Mouse (Mus musculus) layer of hippocampus, postnatal 10 days (tissue): Measurements from ENCODE around the gene Pcsk6. TPM values are rescaled to one million over a fixed set of nuclear protein-coding genes. Genes with fewer than 3 reads are reported as not detected.

Source experiments
- DNase-seq, 2 experiments: peaks; one replicate each; pipeline ENCODE4 v3.0.0; 2021; ENCODE audit warnings: low spot score in 2 of 2
- total RNA-seq, 2 experiments: library from RNA; stranded (reverse); gene quantifications; 2 replicates each; pipeline ENCODE4 v1.2.3; 2021

The Pcsk6 gene
- total RNA-seq, 2 experiments from 2014 or later: 10.8 to 11.6 TPM

- DNase-seq: no peak
Measured at GRCm38 (mm10) chr7:65880666-65881289, 19.2 kb downstream of the Pcsk6 start.

GRCm38 (mm10) chr7:65881290-65881688 is 19.8 kb downstream of the Pcsk6 start:
- DNase-seq: peak in 1 of 2 experiments; percentile 32

- DNase-seq: no peak
Measured at GRCm38 (mm10) chr7:65884928-65885327, 23.4 kb downstream of the Pcsk6 start.

GRCm38 (mm10) chr7:65885819-65886218 is 24.3 kb downstream of the Pcsk6 start:
- DNase-seq: no peak

GRCm38 (mm10) chr7:65891831-65892230 is 30.3 kb downstream of the Pcsk6 start:
- DNase-seq: no peak

- DNase-seq: no peak
Measured at GRCm38 (mm10) chr7:65892264-65892828, 30.8 kb downstream of the Pcsk6 start.

- no peak for DNase-seq
Measured at GRCm38 (mm10) chr7:65893546-65893945, 32.0 kb downstream of the Pcsk6 start.

GRCm38 (mm10) chr7:65895262-65895661 is 33.7 kb downstream of the Pcsk6 start:
- DNase-seq: no peak

- no peak for DNase-seq
Measured at GRCm38 (mm10) chr7:65901231-65901630, 39.7 kb downstream of the Pcsk6 start.

GRCm38 (mm10) chr7:65902471-65903180 is 41.1 kb downstream of the Pcsk6 start:
- DNase-seq: peak; percentile 28 to 35

- DNase-seq: no peak
Measured at GRCm38 (mm10) chr7:65903456-65903855, 41.9 kb downstream of the Pcsk6 start.

- DNase-seq: no peak
Measured at GRCm38 (mm10) chr7:65906528-65907272, 45.2 kb downstream of the Pcsk6 start.

GRCm38 (mm10) chr7:65909343-65910127 is 48.0 kb downstream of the Pcsk6 start:
- DNase-seq: no peak

- DNase-seq: no peak
Measured at GRCm38 (mm10) chr7:65913088-65913610, 51.6 kb downstream of the Pcsk6 start.

- no peak for DNase-seq
Measured at GRCm38 (mm10) chr7:65914761-65915301, 53.3 kb downstream of the Pcsk6 start.

GRCm38 (mm10) chr7:65915821-65916220 is 54.3 kb downstream of the Pcsk6 start:
- no peak for DNase-seq

- no peak for DNase-seq
Measured at GRCm38 (mm10) chr7:65916566-65916965, 55.0 kb downstream of the Pcsk6 start.

GRCm38 (mm10) chr7:65918431-65918830 is 56.9 kb downstream of the Pcsk6 start:
- DNase-seq: no peak

GRCm38 (mm10) chr7:65929398-65929797 is 67.9 kb downstream of the Pcsk6 start:
- DNase-seq: no peak

GRCm38 (mm10) chr7:65930478-65930877 is 68.9 kb downstream of the Pcsk6 start:
- DNase-seq: no peak
